Mouse (Mus musculus): Measurements from ENCODE around the gene Chst12. TPM values are rescaled to one million over a fixed set of nuclear protein-coding genes. Genes with fewer than 3 reads are reported as not detected.

Gene Chst12
- polyA plus RNA-seq, 1 experiment from 2014 or later, result 14.5 TPM

- Histone ChIP-seq H3K9ac (ENCODE audit: low read depth, low read length) (no peak overlapping the region), H3K4me3 (replicated peaks; ENCODE audit: low read depth, low read length) (no peak overlapping the region), H3K36me3 (ENCODE audit: insufficient read depth, low read length) (no peaks in the 10 kb centered on the region), H3K4me2 (ENCODE audit: low read length) (no peak overlapping the region), H3K9me3 (replicated peaks; ENCODE audit: low read length) (no peaks in the 10 kb centered on the region), H3K27me3 (ENCODE audit: insufficient read depth, low read length) (no peaks in the 10 kb centered on the region), H3K4me1 (replicated peaks; ENCODE audit: insufficient read depth, low read length) (no peaks in the 10 kb centered on the region), H3K27ac (no peak overlapping the region)
- no peak for TF ChIP-seq CTCF (IDR thresholded peaks at IDR 0.05; ENCODE audit: low read depth)
- WGBS, result 56% methylated on average over 3 of the region's 3 CpGs
- ATAC-seq (replicated peaks; ENCODE audit: low FRiP score, low read depth), result no peak
- DNase-seq (ENCODE audit: low spot score), result no peak
Measured at GRCm38 (mm10) chr5:140556859-140557258, 51.5 kb downstream of the Chst12 start.

- no peak for DNase-seq (ENCODE audit: low spot score)
- H3K9me3 ChIP-seq (replicated peaks; ENCODE audit: low read length), result no peaks in the 10 kb centered on the region
Measured at GRCm38 (mm10) chr5:140562601-140563000, 57.3 kb downstream of the Chst12 start.

GRCm38 (mm10) chr5:140564896-140565295 lies 59.5 kb downstream of the Chst12 start, which contains the start of gene Grifin:
Grifin (minus strand) TSS chr5:140565071.
- H3K27me3 ChIP-seq (ENCODE audit: insufficient read depth, low read length), result no peaks in the 10 kb centered on the region
- H3K4me1 ChIP-seq (replicated peaks; ENCODE audit: insufficient read depth, low read length), result peaks cover 6% of the 10 kb centered on the region; the same call in 1 of the 2 replicates
- H3K9ac ChIP-seq (ENCODE audit: low read depth, low read length), result no peak within 1 kb of the TSS
- WGBS, result 93% methylated on average over 4 of the region's 4 CpGs
- H3K27ac ChIP-seq, result no peak within 1 kb of the TSS
- H3K36me3 ChIP-seq (ENCODE audit: insufficient read depth, low read length), result no peaks in the 10 kb centered on the region
- TF ChIP-seq CTCF (IDR thresholded peaks at IDR 0.05; ENCODE audit: low read depth), result no peak
- ATAC-seq (replicated peaks; ENCODE audit: low FRiP score, low read depth) (no peak), DNase-seq (ENCODE audit: low spot score) (no peak)
- H3K4me2 ChIP-seq (ENCODE audit: low read length), result no peak within 1 kb of the TSS
- no peak within 1 kb of the TSS for H3K4me3 ChIP-seq (replicated peaks; ENCODE audit: low read depth, low read length)
- H3K9me3 ChIP-seq (replicated peaks; ENCODE audit: low read length), result no peaks in the 10 kb centered on the region

More at GRCm38 (mm10) chr5:140562601-140563000, 57.3 kb downstream of the Chst12 start:
- no peak overlapping the region for H3K9ac ChIP-seq (ENCODE audit: low read depth, low read length)
- no peak for TF ChIP-seq CTCF (IDR thresholded peaks at IDR 0.05; ENCODE audit: low read depth)
- no peak overlapping the region for H3K4me3 ChIP-seq (replicated peaks; ENCODE audit: low read depth, low read length)
- H3K4me1 ChIP-seq (replicated peaks; ENCODE audit: insufficient read depth, low read length), result peaks cover 6% of the 10 kb centered on the region; the same call in 1 of the 2 replicates
- H3K27me3 ChIP-seq (ENCODE audit: insufficient read depth, low read length), result no peaks in the 10 kb centered on the region
- H3K36me3 ChIP-seq (ENCODE audit: insufficient read depth, low read length), result no peaks in the 10 kb centered on the region
- H3K4me2 ChIP-seq (ENCODE audit: low read length), result no peak overlapping the region
- no peak for ATAC-seq (replicated peaks; ENCODE audit: low FRiP score, low read depth)
- H3K27ac ChIP-seq, result no peak overlapping the region
- 71% methylated on average over 9 of the region's 9 CpGs for WGBS

- DNase-seq (ENCODE audit: low spot score), result peak; percentile 73
- WGBS, result 52% methylated on average over 5 of the region's 5 CpGs
- no peak for TF ChIP-seq CTCF (IDR thresholded peaks at IDR 0.05; ENCODE audit: low read depth)
- Histone ChIP-seq H3K9me3 (replicated peaks; ENCODE audit: low read length) (no peaks in the 10 kb centered on the region), H3K27ac (no peak overlapping the region), H3K36me3 (ENCODE audit: insufficient read depth, low read length) (no peaks in the 10 kb centered on the region), H3K4me2 (ENCODE audit: low read length) (no peak overlapping the region), H3K4me1 (replicated peaks; ENCODE audit: insufficient read depth, low read length) (peaks cover 6% of the 10 kb centered on the region; the same call in 1 of the 2 replicates), H3K9ac (ENCODE audit: low read depth, low read length) (no peak overlapping the region), H3K4me3 (replicated peaks; ENCODE audit: low read depth, low read length) (no peak overlapping the region), H3K27me3 (ENCODE audit: insufficient read depth, low read length) (no peaks in the 10 kb centered on the region)
- no peak; the same call in 1 of the 2 replicates for ATAC-seq (replicated peaks; ENCODE audit: low FRiP score, low read depth)
Measured at GRCm38 (mm10) chr5:140565451-140565850, 60.1 kb downstream of the Chst12 start.

GRCm38 (mm10) chr5:140565856-140566255 lies 60.5 kb downstream of the Chst12 start:
- no peaks in the 10 kb centered on the region for H3K36me3 ChIP-seq (ENCODE audit: insufficient read depth, low read length)
- H3K27me3 ChIP-seq (ENCODE audit: insufficient read depth, low read length), result no peaks in the 10 kb centered on the region
- ATAC-seq (replicated peaks; ENCODE audit: low FRiP score, low read depth), result peak; percentile 29; the same call in 1 of the 2 replicates
- no peaks in the 10 kb centered on the region for H3K9me3 ChIP-seq (replicated peaks; ENCODE audit: low read length)
- H3K4me2 ChIP-seq (ENCODE audit: low read length), result no peak overlapping the region
- H3K27ac ChIP-seq, result no peak overlapping the region
- TF ChIP-seq CTCF (IDR thresholded peaks at IDR 0.05; ENCODE audit: low read depth), result peak; percentile 70
- H3K4me3 ChIP-seq (replicated peaks; ENCODE audit: low read depth, low read length), result no peak overlapping the region
- no peak for DNase-seq (ENCODE audit: low spot score)
- H3K9ac ChIP-seq (ENCODE audit: low read depth, low read length), result no peak overlapping the region
- WGBS, result 69% methylated on average over 6 of the region's 6 CpGs
- H3K4me1 ChIP-seq (replicated peaks; ENCODE audit: insufficient read depth, low read length), result peaks cover 6% of the 10 kb centered on the region; the same call in 1 of the 2 replicates

GRCm38 (mm10) chr5:140566271-140566670 lies 60.9 kb downstream of the Chst12 start:
- no peak overlapping the region for H3K4me3 ChIP-seq (replicated peaks; ENCODE audit: low read depth, low read length)
- no peak overlapping the region for H3K9ac ChIP-seq (ENCODE audit: low read depth, low read length)
- TF ChIP-seq CTCF (IDR thresholded peaks at IDR 0.05; ENCODE audit: low read depth), result no peak
- ATAC-seq (replicated peaks; ENCODE audit: low FRiP score, low read depth), result no peak
- peaks cover 6% of the 10 kb centered on the region; the same call in 1 of the 2 replicates for H3K4me1 ChIP-seq (replicated peaks; ENCODE audit: insufficient read depth, low read length)
- no peaks in the 10 kb centered on the region for H3K36me3 ChIP-seq (ENCODE audit: insufficient read depth, low read length)
- no peaks in the 10 kb centered on the region for H3K9me3 ChIP-seq (replicated peaks; ENCODE audit: low read length)
- 75% methylated on average over 4 of the region's 4 CpGs for WGBS
- H3K4me2 ChIP-seq (ENCODE audit: low read length), result no peak overlapping the region
- no peaks in the 10 kb centered on the region for H3K27me3 ChIP-seq (ENCODE audit: insufficient read depth, low read length)
- no peak for DNase-seq (ENCODE audit: low spot score)
- H3K27ac ChIP-seq, result no peak overlapping the region

- Histone ChIP-seq H3K9me3 (replicated peaks; ENCODE audit: low read length) (no peaks in the 10 kb centered on the region), H3K36me3 (ENCODE audit: insufficient read depth, low read length) (no peaks in the 10 kb centered on the region), H3K9ac (ENCODE audit: low read depth, low read length) (no peak overlapping the region), H3K4me2 (ENCODE audit: low read length) (no peak overlapping the region), H3K27ac (no peak overlapping the region), H3K4me3 (replicated peaks; ENCODE audit: low read depth, low read length) (no peak overlapping the region), H3K27me3 (ENCODE audit: insufficient read depth, low read length) (no peaks in the 10 kb centered on the region), H3K4me1 (replicated peaks; ENCODE audit: insufficient read depth, low read length) (peaks cover 6% of the 10 kb centered on the region; the same call in 1 of the 2 replicates)
- DNase-seq (ENCODE audit: low spot score) (peak; percentile 70), ATAC-seq (replicated peaks; ENCODE audit: low FRiP score, low read depth) (peak; percentile 62; the same call in 1 of the 2 replicates)
- 50% methylated on average over 11 of the region's 11 CpGs for WGBS
- no peak for TF ChIP-seq CTCF (IDR thresholded peaks at IDR 0.05; ENCODE audit: low read depth)
Measured at GRCm38 (mm10) chr5:140567321-140567720, 62.0 kb downstream of the Chst12 start.
